Mouse (Mus musculus) limb, embryonic 13.5 days (tissue): ENCODE data around the gene Paxx. TPM values are rescaled to one million over a fixed set of nuclear protein-coding genes. Genes with fewer than 3 reads are reported as not detected.

Source experiments
- ATAC-seq: fragments of 200-750 bp; cut with Nextera tagmentation; 2 replicates; pipeline ENCODE4 v1.8.0; 2017; ENCODE audit warnings: low read depth, moderate number of reproducible peaks, moderate TSS enrichment; ENCODE audit not compliant: low FRiP score
- H3K27ac ChIP-seq: fragments of 300-500 bp; sonication (generic); 2 replicates; pipeline ENCODE4 v1.5.1; 2015; ENCODE audit warnings: inconsistent platforms, mild to moderate bottlenecking, moderate library complexity
- H3K27me3 ChIP-seq: fragments of 300-500 bp; sonication (generic); 2 replicates; pipeline ENCODE4 v1.6.1; 2015; ENCODE audit warnings: mild to moderate bottlenecking, inconsistent platforms
- H3K36me3 ChIP-seq: fragments of 300-500 bp; sonication (generic); 2 replicates; pipeline ENCODE4 v1.6.1; 2015; ENCODE audit warnings: inconsistent platforms, mild to moderate bottlenecking, moderate library complexity
- H3K4me1 ChIP-seq: fragments of 300-500 bp; sonication (generic); 2 replicates; pipeline ENCODE4 v1.6.1; 2015; ENCODE audit warnings: inconsistent platforms
- H3K4me2 ChIP-seq: fragments of 300-500 bp; sonication (generic); replicated peaks from 2 replicates; pipeline ENCODE4 v1.6.1; 2015; ENCODE audit warnings: inconsistent platforms, mild to moderate bottlenecking, moderate library complexity
- H3K4me3 ChIP-seq: fragments of 300-500 bp; sonication (generic); 2 replicates; pipeline ENCODE4 v1.5.1; 2015; ENCODE audit warnings: moderate library complexity, mild to moderate bottlenecking, inconsistent platforms
- H3K9ac ChIP-seq: fragments of 300-500 bp; sonication (generic); 2 replicates; pipeline ENCODE4 v1.6.1; 2015; ENCODE audit warnings: mild to moderate bottlenecking, inconsistent platforms
- H3K9me3 ChIP-seq: fragments of 300-500 bp; sonication (generic); 2 replicates; pipeline ENCODE4 v1.6.1; 2016; ENCODE audit warnings: inconsistent platforms
- WGBS: fragments of 180-500 bp; shearing (Covaris S2); methylation state at CpG from one replicate; pipeline ENCODE4 v1.1.7; 2015; 5-methylcytosine and 5-hydroxymethylcytosine counted together
- polyA plus RNA-seq: library from polyadenylated mRNA; unstranded; fragments of >200 nt; fragmentation: Nextera tagmentation; extraction: Ambion mirVana; gene quantifications from 2 replicates; pipeline ENCODE4 v1.2.1, GENCODE M21; 2015

The Paxx gene
- polyA plus RNA-seq, 1 experiment from 2014 or later = 35.0 TPM

GRCm38 (mm10) chr2:25477967-25478675 is 17.2 kb upstream of the Paxx start:
- 77% methylated on average over 3 of the region's 3 CpGs for WGBS
- H3K27me3 ChIP-seq = 0 out of 2 replicates have a peak, but pooled peaks cover 2% of the 10 kb centered on the region
- H3K4me2 ChIP-seq = no peak overlapping the region
- H3K9ac ChIP-seq = no peak overlapping the region
- no peaks in the 10 kb centered on the region for H3K4me1 ChIP-seq
- H3K4me3 ChIP-seq = no peak overlapping the region
- H3K27ac ChIP-seq = no peak overlapping the region
- ATAC-seq = no peak
- H3K9me3 ChIP-seq = no peaks in the 10 kb centered on the region
- no peaks in the 10 kb centered on the region for H3K36me3 ChIP-seq

- H3K9ac ChIP-seq = no peak overlapping the region
- H3K27ac ChIP-seq = no peak overlapping the region
- ATAC-seq = no peak
- no peaks in the 10 kb centered on the region for H3K36me3 ChIP-seq
- H3K4me3 ChIP-seq = no peak overlapping the region
- H3K4me2 ChIP-seq = no peak overlapping the region
- H3K4me1 ChIP-seq = no peaks in the 10 kb centered on the region
- H3K9me3 ChIP-seq = no peaks in the 10 kb centered on the region
- H3K27me3 ChIP-seq = 0 out of 2 replicates have a peak, but pooled peaks cover under 1% of the 10 kb centered on the region
- 84% methylated on average over 8 of the region's 8 CpGs for WGBS
These were observed 16.6 kb upstream of the Paxx start for GRCm38 (mm10) chr2:25477541-25477940.

- H3K4me1 ChIP-seq = peaks cover 7% of the 10 kb centered on the region; the same call in 1 of the 2 replicates
- H3K27ac ChIP-seq = no peak overlapping the region
- no peak overlapping the region for H3K4me3 ChIP-seq
- no peak for ATAC-seq
- no peak overlapping the region for H3K9ac ChIP-seq
- no peak overlapping the region for H3K4me2 ChIP-seq
- no peaks in the 10 kb centered on the region for H3K36me3 ChIP-seq
- 77% methylated on average over 2 of the region's 2 CpGs for WGBS
- H3K9me3 ChIP-seq = no peaks in the 10 kb centered on the region
- H3K27me3 ChIP-seq = no peaks in the 10 kb centered on the region
These were observed 11.7 kb upstream of the Paxx start for GRCm38 (mm10) chr2:25472550-25472949.

GRCm38 (mm10) chr2:25469969-25470368 is 9.1 kb upstream of the Paxx start, which contains the start of gene Ptgds:
Gene Ptgds, minus strand, starts transcription at chr2:25470046.
- H3K27ac ChIP-seq = no peak within 1 kb of the TSS
- H3K36me3 ChIP-seq = no peaks in the 10 kb centered on the region
- no peak within 1 kb of the TSS for H3K4me3 ChIP-seq
- H3K4me2 ChIP-seq = no peak within 1 kb of the TSS
- no peak within 1 kb of the TSS for H3K9ac ChIP-seq
- H3K4me1 ChIP-seq = peaks cover 15% of the 10 kb centered on the region; the same call in 1 of the 2 replicates
- ATAC-seq = no peak
- no peaks in the 10 kb centered on the region for H3K27me3 ChIP-seq
- no peaks in the 10 kb centered on the region for H3K9me3 ChIP-seq
- 48% methylated on average over 6 of the region's 6 CpGs for WGBS

- H3K27ac ChIP-seq = no peak overlapping the region
- H3K4me1 ChIP-seq = peaks cover 15% of the 10 kb centered on the region; the same call in 1 of the 2 replicates
- no peaks in the 10 kb centered on the region for H3K9me3 ChIP-seq
- WGBS = 72% methylated on average over 10 of the region's 10 CpGs
- H3K36me3 ChIP-seq = no peaks in the 10 kb centered on the region
- H3K4me3 ChIP-seq = no peak overlapping the region
- no peak overlapping the region for H3K4me2 ChIP-seq
- H3K9ac ChIP-seq = no peak overlapping the region
- H3K27me3 ChIP-seq = no peaks in the 10 kb centered on the region
- no peak for ATAC-seq
These were observed 8.3 kb upstream of the Paxx start for GRCm38 (mm10) chr2:25468962-25469915.

- 82% methylated on average over 14 of the region's 14 CpGs for WGBS
- Histone ChIP-seq H3K4me1 (peaks cover 15% of the 10 kb centered on the region; the same call in 1 of the 2 replicates), H3K27me3 (no peaks in the 10 kb centered on the region), H3K4me2 (no peak overlapping the region), H3K9me3 (no peaks in the 10 kb centered on the region), H3K4me3 (no peak overlapping the region), H3K9ac (no peak overlapping the region; the same call in 1 of the 2 replicates), H3K36me3 (no peaks in the 10 kb centered on the region), H3K27ac (no peak overlapping the region)
- no peak for ATAC-seq
These were observed 6.9 kb upstream of the Paxx start for GRCm38 (mm10) chr2:25467606-25468303.

GRCm38 (mm10) chr2:25465816-25466635 is 5.1 kb upstream of the Paxx start:
- Histone ChIP-seq H3K4me1 (peaks cover 20% of the 10 kb centered on the region), H3K4me3 (no peak overlapping the region), H3K4me2 (no peak overlapping the region), H3K36me3 (no peaks in the 10 kb centered on the region), H3K9me3 (no peaks in the 10 kb centered on the region), H3K9ac (0 out of 2 replicates have a peak overlapping the region, but pooled peaks have one; percentile 45), H3K27me3 (no peaks in the 10 kb centered on the region), H3K27ac (no peak overlapping the region)
- 34% methylated on average over 10 of the region's 10 CpGs for WGBS
- ATAC-seq = no peak

GRCm38 (mm10) chr2:25465256-25465655 is 4.4 kb upstream of the Paxx start:
- ATAC-seq = no peak
- Histone ChIP-seq H3K27me3 (no peaks in the 10 kb centered on the region), H3K9me3 (no peaks in the 10 kb centered on the region), H3K9ac (0 out of 2 replicates have a peak overlapping the region, but pooled peaks have one; percentile 45), H3K4me1 (peaks cover 22% of the 10 kb centered on the region), H3K36me3 (no peaks in the 10 kb centered on the region), H3K4me3 (no peak overlapping the region), H3K27ac (no peak overlapping the region), H3K4me2 (no peak overlapping the region)
- WGBS = 86% methylated on average over 2 of the region's 2 CpGs

- Histone ChIP-seq H3K27me3 (no peaks in the 10 kb centered on the region), H3K9me3 (no peaks in the 10 kb centered on the region), H3K4me3 (no peak overlapping the region), H3K9ac (no peak overlapping the region), H3K27ac (no peak overlapping the region), H3K4me1 (peaks cover 28% of the 10 kb centered on the region), H3K36me3 (peaks cover 6% of the 10 kb centered on the region), H3K4me2 (no peak overlapping the region)
- no peak for ATAC-seq
- WGBS = 86% methylated on average over 3 of the region's 3 CpGs
These were observed 2.7 kb upstream of the Paxx start for GRCm38 (mm10) chr2:25463630-25464029.

- peak overlapping the region; percentile 62 for H3K9ac ChIP-seq
- no peaks in the 10 kb centered on the region for H3K9me3 ChIP-seq
- peaks cover 28% of the 10 kb centered on the region for H3K4me1 ChIP-seq
- no peak for ATAC-seq
- no peaks in the 10 kb centered on the region for H3K27me3 ChIP-seq
- H3K36me3 ChIP-seq = peaks cover 15% of the 10 kb centered on the region
- peak overlapping the region; percentile 82; the same call in 1 of the 2 replicates for H3K27ac ChIP-seq
- H3K4me3 ChIP-seq = peak overlapping the region; percentile 75
- 29% methylated on average over 3 of the region's 3 CpGs for WGBS
- H3K4me2 ChIP-seq = peak overlapping the region; percentile 87
These were observed 513 bp upstream of the Paxx start for GRCm38 (mm10) chr2:25461407-25461806.

- 37% methylated on average over 5 of the region's 5 CpGs for WGBS
- Histone ChIP-seq H3K27me3 (no peaks in the 10 kb centered on the region), H3K4me3 (peak overlapping the region; percentile 75), H3K36me3 (peaks cover 15% of the 10 kb centered on the region), H3K4me1 (peaks cover 21% of the 10 kb centered on the region), H3K9me3 (no peaks in the 10 kb centered on the region), H3K9ac (peak overlapping the region; percentile 77), H3K4me2 (peak overlapping the region; percentile 87), H3K27ac (peak overlapping the region; percentile 82)
- peak; percentile 17 for ATAC-seq
These were observed 759 bp downstream of the Paxx start for GRCm38 (mm10) chr2:25460135-25460534.
